Comparison of ENCODE assay signal across 17 mouse cellular contexts in genomic region chr14:20246811-20247266, GRCm38 (mm10). TPM values are rescaled to one million over a fixed set of nuclear protein-coding genes. Genes with fewer than 3 reads are reported as not detected.
A peak's percentile ranks its signal among the peaks of the same experiment; 100 is the strongest.
DNase-seq lines count a peak whose midpoint lies in the region; ATAC-seq and TF ChIP-seq lines count a peak whose summit lies in the region.
"Had no signal": no experiment of that assay in that cellular context is flagged by ENCODE, and none has a peak within 500 bp of the region (broad histone marks: within the 10 kb centered on the region; RNA-seq: fewer than 3 reads in every experiment).

No protein-coding gene starts in this region.

- no peak overlapping the region for H3K9ac ChIP-seq in midbrain, embryonic 13.5 days (replicated peaks)
- H3K9ac ChIP-seq: forebrain, embryonic 13.5 days; limb, embryonic 15.5 days had no signal

- no peak for TF ChIP-seq CTCF in layer of hippocampus, adult 2 months (conservative IDR thresholded peaks at IDR 0.05)

- DNase-seq in midbrain, embryonic 10.5 days (ENCODE audit: low spot score) = no peak
- DNase-seq in adrenal gland, postnatal 14 days = peak; percentile 82
- DNase-seq in heart, adult 9 months (ENCODE audit: low spot score in 2 of 2) = peak; percentile 50 to 54
- DNase-seq in urinary bladder, postnatal 25 days (ENCODE audit: low spot score) = peak; percentile 34
- DNase-seq in layer of hippocampus, adult 2 months (ENCODE audit: low spot score in 2 of 2) = no peak
- DNase-seq in frontal cortex, postnatal 25 days (ENCODE audit: low spot score in 2 of 2) = no peak
- DNase-seq: cerebellum, adult 18-20 months; kidney, adult 9 months; lung, postnatal 10 days had no signal

- no peak overlapping the region for H3K4me3 ChIP-seq in midbrain, embryonic 10.5 days
- H3K4me3 ChIP-seq in midbrain, embryonic 13.5 days (replicated peaks) = no peak overlapping the region
- no peak overlapping the region for H3K4me3 ChIP-seq in layer of hippocampus, adult 2 months
- H3K4me3 ChIP-seq: forebrain, embryonic 13.5 days; limb, embryonic 15.5 days had no signal

- H3K36me3 ChIP-seq in midbrain, embryonic 10.5 days = no peaks in the 10 kb centered on the region
- no peaks in the 10 kb centered on the region for H3K36me3 ChIP-seq in midbrain, embryonic 13.5 days
- H3K36me3 ChIP-seq: limb, embryonic 15.5 days had no signal

- no peak overlapping the region for H3K4me2 ChIP-seq in midbrain, embryonic 13.5 days (replicated peaks)
- H3K4me2 ChIP-seq: forebrain, embryonic 13.5 days; limb, embryonic 15.5 days had no signal

- H3K4me1 ChIP-seq in midbrain, embryonic 10.5 days = peaks cover 18% of the 10 kb centered on the region
- H3K4me1 ChIP-seq in midbrain, embryonic 13.5 days (replicated peaks) = peaks cover 3% of the 10 kb centered on the region; the same call in 1 of the 2 replicates

- no peaks in the 10 kb centered on the region for H3K9me3 ChIP-seq in midbrain, embryonic 10.5 days (replicated peaks)
- no peaks in the 10 kb centered on the region for H3K9me3 ChIP-seq in midbrain, embryonic 13.5 days
- H3K9me3 ChIP-seq: forebrain, embryonic 13.5 days; limb, embryonic 15.5 days had no signal

- 0 out of 2 replicates have a peak overlapping the region, but pooled peaks have one; percentile 23 for H3K27ac ChIP-seq in midbrain, embryonic 10.5 days (replicated peaks)
- H3K27ac ChIP-seq in midbrain, embryonic 13.5 days = no peak overlapping the region
- no peak overlapping the region for H3K27ac ChIP-seq in layer of hippocampus, adult 2 months
- H3K27ac ChIP-seq: forebrain, embryonic 13.5 days; limb, embryonic 15.5 days had no signal

- no peaks in the 10 kb centered on the region for H3K27me3 ChIP-seq in midbrain, embryonic 10.5 days (ENCODE audit: low read depth, poor library complexity, severe bottlenecking)
- H3K27me3 ChIP-seq in midbrain, embryonic 13.5 days = no peaks in the 10 kb centered on the region
- H3K27me3 ChIP-seq: forebrain, embryonic 13.5 days; limb, embryonic 15.5 days had no signal

- ATAC-seq in midbrain, embryonic 13.5 days = no peak
- ATAC-seq in erythroblast, adult 5-6 weeks (replicated peaks; ENCODE audit: low FRiP score, poor library complexity, severe bottlenecking) = no peak
- ATAC-seq: forebrain, embryonic 13.5 days had no signal

- 78% methylated on average over 11 of the region's 11 CpGs for WGBS in midbrain, embryonic 10.5 days
- 72% methylated on average over 11 of the region's 11 CpGs for WGBS in midbrain, embryonic 13.5 days

RNA-seq across cellular contexts. Expression of gene Kcnk16, which starts 22.2 kb away (rescaled TPM):
- not detected in 2 replicates for polyA plus RNA-seq in midbrain, embryonic 10.5 days (2016; fragmentation: Nextera tagmentation; extraction: Ambion mirVana)
- 0.07 TPM in 1 of 2 replicates, not detected in the other for polyA plus RNA-seq in midbrain, embryonic 13.5 days (2015; fragmentation: Nextera tagmentation; extraction: Ambion mirVana)
- total RNA-seq in adrenal gland, postnatal 14 days (2021) = not detected in 2 replicates
- total RNA-seq in layer of hippocampus, adult 2 months (2021) = not detected
- total RNA-seq in erythroblast, adult 5-6 weeks (2015; ENCODE audit: low replicate concordance) = not detected in 2 replicates
- total RNA-seq in erythroblast, adult 5-6 weeks (2017; ENCODE audit: low replicate concordance) = not detected in 2 replicates
- total RNA-seq: left cerebral cortex, adult 18-20 months; neutrophil, adult 5-6 weeks had no signal
- polyA plus RNA-seq: forebrain, embryonic 13.5 days; hindbrain, embryonic 11.5 days; midbrain, postnatal 0 days had no signal

RNA-seq across cellular contexts. Expression of gene Nudt13, which starts 47.7 kb away (rescaled TPM):
- 11.8 and 13.4 TPM in 2 replicates for polyA plus RNA-seq in midbrain, embryonic 10.5 days (2016; fragmentation: Nextera tagmentation; extraction: Ambion mirVana)
- polyA plus RNA-seq in midbrain, embryonic 13.5 days (2015; fragmentation: Nextera tagmentation; extraction: Ambion mirVana) = 12.7 and 14.6 TPM in 2 replicates
- total RNA-seq in adrenal gland, postnatal 14 days (2021) = 49.0 and 51.9 TPM in 2 replicates
- 10 to 100 TPM; 22.6 to 27.6 TPM for total RNA-seq in layer of hippocampus, adult 2 months (2021)
- 4.4 TPM in 1 of 2 replicates, not detected in the other for total RNA-seq in erythroblast, adult 5-6 weeks (2015; ENCODE audit: low replicate concordance)
- 3.6 and 5.3 TPM in 2 replicates for total RNA-seq in erythroblast, adult 5-6 weeks (2017; ENCODE audit: low replicate concordance)

Comparison
In these comparisons a context has a peak if more than half of its experiments do, and no peak if none do; other contexts are left out.
1. DNase-seq: peak in adrenal gland, postnatal 14 days (single experiment), heart, adult 9 months (2 of 2) and urinary bladder, postnatal 25 days (single experiment); none in midbrain, embryonic 10.5 days (single experiment), layer of hippocampus, adult 2 months (0 of 2) and frontal cortex, postnatal 25 days (0 of 2).